Mouse (Mus musculus) liver, postnatal 0 days (tissue): ENCODE measurements around the gene Vmn1r132. TPM values are rescaled to one million over a fixed set of nuclear protein-coding genes. Genes with fewer than 3 reads are reported as not detected.
"Not testable (repeated sequence)": the region's sequence is repeated elsewhere in the genome, so short reads cannot be mapped to it uniquely, and the experiment has no call there.

Source experiments
- ATAC-seq: fragments of 200-750 bp; cut with Nextera tagmentation; 2 replicates; pipeline ENCODE4 v1.8.0; 2017; ENCODE audit warnings: mild to moderate bottlenecking, moderate library complexity
- DNase-seq: peaks from one replicate; pipeline ENCODE4 v3.0.0-alpha.2; 2016
- H3K27ac ChIP-seq: fragments of 300-500 bp; sonication (generic); 2 replicates; pipeline ENCODE4 v1.5.1; 2014; ENCODE audit warnings: antibody characterized with exemption, moderate library complexity, mild to moderate bottlenecking, low read depth
- H3K27me3 ChIP-seq: fragments of 300-500 bp; sonication (generic); 2 replicates; pipeline ENCODE4 v1.6.1; 2014; ENCODE audit warnings: low read length, control low read depth, mixed read lengths; ENCODE audit not compliant: insufficient read depth
- H3K36me3 ChIP-seq: fragments of 300-500 bp; sonication (generic); replicated peaks from 2 replicates; pipeline ENCODE4 v1.6.1; 2014; ENCODE audit warnings: mild to moderate bottlenecking, control low read depth, low read length, moderate library complexity, mixed read lengths; ENCODE audit not compliant: insufficient read depth
- H3K4me1 ChIP-seq: fragments of 300-500 bp; sonication (generic); 2 replicates; pipeline ENCODE4 v1.6.1; 2014; ENCODE audit warnings: antibody characterized with exemption, mild to moderate bottlenecking, control low read depth; ENCODE audit not compliant: insufficient read depth
- H3K4me2 ChIP-seq: fragments of 300-500 bp; sonication (generic); 2 replicates; pipeline ENCODE4 v1.6.1; 2014; ENCODE audit warnings: low read depth, mild to moderate bottlenecking, low read length, moderate library complexity, mixed read lengths
- H3K4me3 ChIP-seq: fragments of 300-500 bp; sonication (generic); 2 replicates; pipeline ENCODE4 v1.5.1; 2014; ENCODE audit warnings: low read depth, low read length
- H3K9ac ChIP-seq: fragments of 300-500 bp; sonication (generic); replicated peaks from 2 replicates; pipeline ENCODE4 v1.6.1; 2014; ENCODE audit warnings: mild to moderate bottlenecking, moderate library complexity
- H3K9me3 ChIP-seq: fragments of 300-500 bp; sonication (generic); 2 replicates; pipeline ENCODE4 v1.6.1; 2016; ENCODE audit warnings: mild to moderate bottlenecking, control low read depth, low read length, mixed read lengths
- WGBS: fragments of 180-500 bp; shearing (Covaris S2); extraction: QIAGEN DNeasy Blood & Tissue Kit; methylation state at CpG from one replicate; pipeline ENCODE4 v1.1.7; 2014; ENCODE audit not compliant: insufficient replicate concordance; 5-methylcytosine and 5-hydroxymethylcytosine counted together
- polyA plus RNA-seq: library from polyadenylated mRNA; unstranded; fragments of >200 nt; fragmentation: Nextera tagmentation; extraction: Ambion mirVana; gene quantifications from 2 replicates; pipeline ENCODE4 v1.2.1, GENCODE M21; 2015

The Vmn1r132 gene
- polyA plus RNA-seq: not detected in 2 replicates

GRCm38 (mm10) chr7:21613792-21614191, at the start of gene Vmn1r132:
Gene Vmn1r132 (plus strand): TSS chr7:21614092.
- not testable (repeated sequence) for DNase-seq, H3K36me3 ChIP-seq, H3K9me3 ChIP-seq, ATAC-seq, H3K4me1 ChIP-seq, H3K9ac ChIP-seq, H3K4me3 ChIP-seq, H3K4me2 ChIP-seq, H3K27me3 ChIP-seq, H3K27ac ChIP-seq
- no CpG with 5 or more reads among the region's 3 CpGs for WGBS

Other genes with a start within 250 kb of the Vmn1r132 start
- gene Gm6882, start 181.3 kb upstream of the Vmn1r132 start, polyA plus RNA-seq: not detected in 2 replicates
- gene Vmn1r130, start 102.3 kb upstream of the Vmn1r132 start, polyA plus RNA-seq: not detected in 2 replicates
- not detected in 2 replicates for gene Vmn1r131, start 68.0 kb upstream of the Vmn1r132 start, polyA plus RNA-seq
- gene Gm4175, start 147.4 kb downstream of the Vmn1r132 start, polyA plus RNA-seq: not detected in 2 replicates
- not detected in 2 replicates for gene Gm4177, start 182.6 kb downstream of the Vmn1r132 start, polyA plus RNA-seq
- gene Vmn1r135, start 218.3 kb downstream of the Vmn1r132 start, polyA plus RNA-seq: not detected in 2 replicates
- gene Gm5725, start 230.2 kb downstream of the Vmn1r132 start, polyA plus RNA-seq: not detected in 2 replicates